15 mouse cellular contexts compared by ENCODE assay signal in the genomic region with DNA sequence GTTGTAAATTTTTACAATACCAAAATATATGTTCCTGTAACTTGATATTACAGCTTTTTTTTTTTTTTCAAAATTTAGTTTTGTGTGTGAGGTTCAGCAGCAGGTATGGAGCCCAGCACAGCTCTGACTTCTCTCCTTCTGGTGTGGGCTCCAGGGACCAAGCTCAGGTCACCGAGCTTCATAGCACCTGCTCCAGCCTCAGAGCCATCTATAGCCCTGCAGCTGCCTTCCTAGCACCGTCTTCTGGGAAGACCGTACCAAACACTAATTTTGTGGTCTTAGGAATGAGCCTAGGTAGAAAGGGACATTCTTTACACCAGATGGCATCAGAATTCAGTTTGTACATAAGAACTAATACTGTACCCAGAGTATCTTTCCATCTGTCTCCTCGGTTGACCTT.
"Had no signal": no experiment of that assay in that cellular context is flagged by ENCODE, and none has a peak within 500 bp of the region (broad histone marks: within the 10 kb centered on the region; RNA-seq: fewer than 3 reads in every experiment).

No protein-coding gene starts in this region.

- H3K4me2 ChIP-seq: neural tube, embryonic 13.5 days; neural tube, embryonic 15.5 days; stomach, embryonic 15.5 days had no signal

- DNase-seq: retina, postnatal 1 day; right cerebral cortex, adult 18-20 months; right cerebral cortex, postnatal 14 days; right cerebral cortex, postnatal 25 days; right cerebral cortex, postnatal 4 days; spleen, adult 18-20 months; thymus, adult 18-20 months; thymus, adult 2 months; thymus, postnatal 14 days; thymus, postnatal 25 days; thymus, postnatal 36 days; thymus, postnatal 4 days had no signal

- H3K4me3 ChIP-seq: neural tube, embryonic 13.5 days; neural tube, embryonic 15.5 days; stomach, embryonic 15.5 days had no signal

- H3K27me3 ChIP-seq: neural tube, embryonic 13.5 days; neural tube, embryonic 15.5 days; stomach, embryonic 15.5 days had no signal
